Mouse (Mus musculus) hindbrain, embryonic 10.5 days (tissue): Measurements from ENCODE around the gene Lbx2. TPM values are rescaled to one million over a fixed set of nuclear protein-coding genes. Genes with fewer than 3 reads are reported as not detected.

Experiments
- DNase-seq: peaks from one replicate; pipeline ENCODE4 v3.0.0-alpha.2; 2017; ENCODE audit warnings: low spot score
- H3K27ac ChIP-seq: fragments of 300-500 bp; sonication (generic); 2 replicates; pipeline ENCODE4 v1.5.1; 2016; ENCODE audit warnings: mild to moderate bottlenecking, moderate library complexity
- H3K27me3 ChIP-seq: fragments of 300-500 bp; sonication (generic); 2 replicates; pipeline ENCODE4 v1.6.1; 2016; ENCODE audit warnings: mild to moderate bottlenecking; ENCODE audit not compliant: poor library complexity, insufficient read depth, severe bottlenecking
- H3K36me3 ChIP-seq: fragments of 300-500 bp; sonication (generic); 2 replicates; pipeline ENCODE4 v1.6.1; 2016; ENCODE audit warnings: mild to moderate bottlenecking, moderate library complexity
- H3K4me1 ChIP-seq: fragments of 300-500 bp; sonication (generic); replicated peaks from 2 replicates; pipeline ENCODE4 v1.6.1; 2016; ENCODE audit warnings: mild to moderate bottlenecking
- H3K4me3 ChIP-seq: fragments of 300-500 bp; sonication (generic); 2 replicates; pipeline ENCODE4 v1.5.1; 2016; ENCODE audit warnings: mild to moderate bottlenecking, moderate library complexity
- H3K9me3 ChIP-seq: fragments of 300-500 bp; sonication (generic); 2 replicates; pipeline ENCODE4 v1.6.1; 2016; ENCODE audit warnings: mild to moderate bottlenecking, moderate library complexity
- WGBS: fragments of 180-500 bp; shearing (Covaris S2); methylation state at CpG from one replicate; pipeline ENCODE4 v1.1.7; 2016; 5-methylcytosine and 5-hydroxymethylcytosine counted together
- polyA plus RNA-seq: library from polyadenylated mRNA; unstranded; fragments of >200 nt; fragmentation: Nextera tagmentation; extraction: Ambion mirVana; gene quantifications from 2 replicates; pipeline ENCODE4 v1.2.1, GENCODE M21; 2016

The Lbx2 gene
- polyA plus RNA-seq, 1 experiment from 2014 or later: 0.39 TPM

- peaks cover 31% of the 10 kb centered on the region for H3K27me3 ChIP-seq
- H3K9me3 ChIP-seq: no peaks in the 10 kb centered on the region
- H3K36me3 ChIP-seq: peaks cover 25% of the 10 kb centered on the region
- H3K4me1 ChIP-seq: peaks cover 30% of the 10 kb centered on the region
- 48% methylated on average over 3 of the region's 3 CpGs for WGBS
- peak within 1 kb of the TSS; percentile 6; the same call in 1 of the 2 replicates for H3K4me3 ChIP-seq
- no peak for DNase-seq
- no peak within 1 kb of the TSS for H3K27ac ChIP-seq
Observed at GRCm38 (mm10) chr6:83057790-83058189, 28.4 kb upstream of the Lbx2 start, which contains the start of gene Dqx1. Dqx1 (plus strand) TSS chr6:83057844.

DNA sequence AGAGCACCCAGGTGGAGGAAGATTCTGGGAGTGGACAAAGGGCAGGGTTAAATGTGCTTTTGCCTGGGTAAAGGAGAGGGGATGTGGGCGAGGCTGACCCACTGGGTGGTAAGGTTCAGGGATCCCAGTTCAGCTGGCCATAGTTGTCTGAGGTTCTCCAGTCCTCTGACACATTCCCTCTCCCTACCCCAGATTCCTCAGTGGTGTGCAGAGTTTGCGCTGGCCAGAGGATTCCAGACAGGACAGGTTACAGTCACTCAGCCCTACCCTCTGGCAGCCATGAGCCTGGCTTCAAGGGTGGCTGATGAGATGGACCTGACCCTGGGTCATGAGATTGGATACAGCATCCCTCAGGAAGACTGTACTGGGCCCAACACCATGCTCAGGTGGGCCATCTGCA, 27.4 kb upstream of the Lbx2 start:
- Histone ChIP-seq H3K9me3 (no peaks in the 10 kb centered on the region), H3K27me3 (peaks cover 40% of the 10 kb centered on the region), H3K36me3 (peaks cover 25% of the 10 kb centered on the region), H3K4me3 (no peak overlapping the region), H3K4me1 (peaks cover 22% of the 10 kb centered on the region), H3K27ac (no peak overlapping the region)
- no peak for DNase-seq
- 93% methylated on average over 2 of the region's 2 CpGs for WGBS

DNA sequence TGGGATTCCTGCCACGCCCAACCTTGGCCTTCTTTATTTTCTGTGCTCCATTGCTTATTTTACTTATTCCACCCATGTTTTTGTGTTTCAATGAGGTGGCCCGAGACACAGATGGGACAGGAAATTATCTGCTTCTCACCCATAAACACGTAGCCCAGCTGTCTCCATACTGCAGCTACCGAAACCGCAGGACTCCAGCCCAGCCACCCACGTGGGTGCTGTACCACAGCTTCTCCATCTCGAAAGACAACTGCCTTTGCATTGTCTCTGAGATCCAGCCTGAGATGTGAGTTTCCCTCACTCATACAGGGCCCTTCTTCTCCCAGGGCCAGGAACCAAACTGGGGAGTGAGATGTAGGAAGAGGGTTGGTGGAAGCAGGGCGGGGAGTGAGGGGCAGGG, 20.2 kb upstream of the Lbx2 start:
- Histone ChIP-seq H3K4me1 (peaks cover 32% of the 10 kb centered on the region), H3K27ac (no peak overlapping the region), H3K27me3 (peaks cover 100% of the 10 kb centered on the region), H3K9me3 (no peaks in the 10 kb centered on the region), H3K4me3 (no peak overlapping the region), H3K36me3 (no peaks in the 10 kb centered on the region)
- no peak for DNase-seq
- WGBS: 44% methylated on average over 8 of the region's 8 CpGs

DNA sequence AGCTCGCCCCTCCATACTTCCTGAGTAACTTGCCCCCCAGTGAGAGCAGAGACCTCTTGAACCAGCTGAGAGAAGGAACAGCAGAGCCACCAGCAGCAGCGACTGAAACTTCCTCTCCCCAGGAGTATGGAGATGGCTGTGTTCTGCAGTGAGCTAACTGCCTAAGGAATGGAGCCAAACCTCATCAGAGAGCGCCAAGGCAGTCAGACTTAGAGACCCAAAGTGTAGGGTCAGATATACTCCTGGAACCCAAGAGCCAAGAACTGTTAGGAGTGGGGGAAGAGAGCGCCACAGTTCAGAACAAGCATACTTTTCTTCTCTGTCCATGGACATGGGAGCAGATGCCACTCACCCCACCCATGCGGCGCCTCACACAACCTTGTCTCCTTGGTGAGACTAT, 19.7 kb upstream of the Lbx2 start:
- Histone ChIP-seq H3K4me1 (peaks cover 36% of the 10 kb centered on the region), H3K9me3 (no peaks in the 10 kb centered on the region), H3K27ac (no peak overlapping the region), H3K4me3 (no peak overlapping the region), H3K36me3 (no peaks in the 10 kb centered on the region), H3K27me3 (peaks cover 100% of the 10 kb centered on the region)
- WGBS: 27% methylated on average over 6 of the region's 6 CpGs
- DNase-seq: no peak

GRCm38 (mm10) chr6:83068221-83068620, 17.9 kb upstream of the Lbx2 start:
- Histone ChIP-seq H3K9me3 (no peaks in the 10 kb centered on the region), H3K27me3 (peaks cover 100% of the 10 kb centered on the region), H3K36me3 (no peaks in the 10 kb centered on the region), H3K4me3 (peak overlapping the region; percentile 41; the same call in 1 of the 2 replicates), H3K27ac (no peak overlapping the region), H3K4me1 (peaks cover 45% of the 10 kb centered on the region)
- 1% methylated on average over 8 of the region's 8 CpGs for WGBS
- no peak for DNase-seq

- Histone ChIP-seq H3K36me3 (no peaks in the 10 kb centered on the region), H3K4me1 (peaks cover 45% of the 10 kb centered on the region), H3K27me3 (peaks cover 100% of the 10 kb centered on the region), H3K9me3 (no peaks in the 10 kb centered on the region), H3K27ac (0 out of 2 replicates have a peak overlapping the region, but pooled peaks have one; percentile 8), H3K4me3 (peak overlapping the region; percentile 41)
- under 1% methylated on average over 81 of the region's 81 CpGs for WGBS
- DNase-seq: peak; percentile 50
Observed at GRCm38 (mm10) chr6:83068706-83069487, 17.3 kb upstream of the Lbx2 start.

- Histone ChIP-seq H3K9me3 (no peaks in the 10 kb centered on the region), H3K4me3 (peak overlapping the region; percentile 41), H3K36me3 (no peaks in the 10 kb centered on the region), H3K27me3 (peaks cover 100% of the 10 kb centered on the region), H3K4me1 (peaks cover 40% of the 10 kb centered on the region), H3K27ac (peak overlapping the region; percentile 42; the same call in 1 of the 2 replicates)
- WGBS: under 1% methylated on average over 69 of the region's 69 CpGs
- DNase-seq: peak; percentile 64
Observed at GRCm38 (mm10) chr6:83069488-83070246, 16.5 kb upstream of the Lbx2 start.

DNA sequence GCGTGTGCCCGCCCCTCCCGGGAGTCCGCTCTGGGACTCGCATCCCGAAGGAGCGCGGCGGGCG, 16.1 kb upstream of the Lbx2 start, which contains the start of gene Tlx2:
Gene Tlx2, minus strand, starts transcription at position 47 of the 64 bp plus-strand sequence.
- H3K4me1 ChIP-seq: peaks cover 39% of the 10 kb centered on the region
- WGBS: 1% methylated on average over 10 of the region's 10 CpGs
- H3K27me3 ChIP-seq: peaks cover 100% of the 10 kb centered on the region
- H3K36me3 ChIP-seq: no peaks in the 10 kb centered on the region
- no peak for DNase-seq
- peak within 1 kb of the TSS; percentile 42; the same call in 1 of the 2 replicates for H3K27ac ChIP-seq
- no peaks in the 10 kb centered on the region for H3K9me3 ChIP-seq
- H3K4me3 ChIP-seq: peak within 1 kb of the TSS; percentile 41

GRCm38 (mm10) chr6:83070311-83071219, 15.6 kb upstream of the Lbx2 start:
- peaks cover 100% of the 10 kb centered on the region for H3K27me3 ChIP-seq
- no peaks in the 10 kb centered on the region for H3K36me3 ChIP-seq
- H3K9me3 ChIP-seq: no peaks in the 10 kb centered on the region
- peak overlapping the region; percentile 41 for H3K4me3 ChIP-seq
- H3K4me1 ChIP-seq: peaks cover 39% of the 10 kb centered on the region
- peak; percentile 70 for DNase-seq
- WGBS: under 1% methylated on average over 58 of the region's 58 CpGs
- peak overlapping the region; percentile 6; the same call in 1 of the 2 replicates for H3K27ac ChIP-seq

DNA sequence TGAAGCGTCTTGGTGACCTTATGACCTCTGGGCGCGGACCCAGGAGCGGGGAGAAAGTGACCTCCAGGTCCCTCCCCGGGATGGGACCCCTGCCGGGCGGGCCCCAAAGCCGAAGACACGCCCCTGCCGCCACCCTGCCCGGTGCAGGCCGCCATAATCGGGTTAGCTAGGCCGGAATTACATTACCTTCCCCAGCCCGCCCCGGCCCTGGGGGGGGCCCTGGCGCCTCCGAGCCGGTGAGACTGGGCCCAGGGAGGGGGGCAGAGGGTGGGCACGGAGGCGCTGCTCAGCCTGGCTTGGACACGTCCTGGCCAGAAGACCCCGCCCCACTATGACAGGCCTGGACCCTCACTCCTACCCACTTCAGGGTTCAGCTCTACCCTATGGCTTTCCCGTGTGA, 14.9 kb upstream of the Lbx2 start:
- Histone ChIP-seq H3K4me3 (peak overlapping the region; percentile 41), H3K36me3 (no peaks in the 10 kb centered on the region), H3K4me1 (peaks cover 39% of the 10 kb centered on the region), H3K9me3 (no peaks in the 10 kb centered on the region), H3K27ac (no peak overlapping the region), H3K27me3 (peaks cover 100% of the 10 kb centered on the region)
- WGBS: under 1% methylated on average over 24 of the region's 24 CpGs
- peak; percentile 39 for DNase-seq

DNA sequence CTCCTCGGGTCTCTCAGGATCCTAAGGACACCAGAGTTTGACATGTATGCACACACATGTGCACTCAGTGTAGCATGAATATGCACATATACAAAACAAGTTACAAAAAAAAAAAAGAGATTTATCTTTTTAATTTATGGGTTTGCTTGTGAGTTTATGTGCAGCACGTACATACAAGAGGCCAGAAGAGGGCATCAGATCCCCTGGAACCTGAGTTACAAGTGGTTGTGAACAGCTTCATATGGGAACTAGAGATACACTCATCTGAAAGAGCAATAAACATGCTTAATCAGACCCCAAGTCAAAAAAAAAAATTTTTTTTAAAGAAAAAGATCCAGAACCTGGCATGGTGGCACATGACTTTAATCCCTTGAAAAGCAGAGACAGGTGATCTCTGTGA, 11.2 kb upstream of the Lbx2 start:
- Histone ChIP-seq H3K4me1 (peaks cover 46% of the 10 kb centered on the region), H3K27ac (no peak overlapping the region), H3K36me3 (peaks cover 3% of the 10 kb centered on the region), H3K4me3 (no peak overlapping the region), H3K27me3 (peaks cover 76% of the 10 kb centered on the region), H3K9me3 (no peaks in the 10 kb centered on the region)
- WGBS: 22% methylated on average over 2 of the region's 2 CpGs
- no peak for DNase-seq

DNA sequence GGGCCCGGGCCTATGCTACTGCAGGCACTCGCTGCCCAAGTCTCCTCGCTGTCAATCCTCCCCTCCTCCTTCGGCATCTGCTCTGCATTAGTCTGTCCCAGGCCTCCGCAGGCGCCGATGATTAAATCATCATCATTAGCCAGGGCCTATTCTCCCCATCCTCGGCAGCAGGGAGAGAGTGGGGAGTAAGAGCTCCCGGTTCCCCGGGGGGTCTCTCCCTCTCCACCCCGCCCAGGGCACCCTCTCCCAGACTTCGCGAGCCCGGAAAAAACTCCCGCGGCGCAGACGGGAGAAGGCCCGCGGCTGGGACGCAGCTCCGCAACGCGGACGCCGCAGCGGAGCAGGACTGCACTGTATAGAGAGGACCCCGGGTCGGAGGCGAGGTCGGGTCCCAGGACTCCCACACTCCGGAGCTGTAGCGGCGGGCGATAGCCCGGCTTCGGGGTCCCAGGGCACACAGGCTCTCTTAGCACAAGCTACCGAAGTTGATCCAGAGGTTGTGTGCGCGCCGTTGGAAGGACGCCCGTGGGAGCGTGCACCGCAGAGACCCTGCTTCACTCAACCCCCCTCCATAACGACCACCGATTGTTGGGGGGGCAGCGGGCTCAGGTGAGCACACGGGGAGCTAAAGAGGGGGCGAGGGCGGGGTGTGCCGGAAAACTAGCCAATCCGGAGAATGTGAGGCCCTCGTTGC, 8.4 kb upstream of the Lbx2 start, which contains the start of gene Pcgf1:
Gene Pcgf1, plus strand, starts transcription at position 240 of the 694 bp plus-strand sequence.
- peaks cover 31% of the 10 kb centered on the region for H3K36me3 ChIP-seq
- WGBS: under 1% methylated on average over 54 of the region's 54 CpGs
- H3K27ac ChIP-seq: peak within 1 kb of the TSS; percentile 98
- H3K9me3 ChIP-seq: no peaks in the 10 kb centered on the region
- peaks cover 26% of the 10 kb centered on the region for H3K4me1 ChIP-seq
- peak within 1 kb of the TSS; percentile 83 for H3K4me3 ChIP-seq
- no peak for DNase-seq
- peaks cover 71% of the 10 kb centered on the region for H3K27me3 ChIP-seq
